Mouse (Mus musculus) left cerebral cortex, adult 18-20 months (tissue): ENCODE measurements around the gene Mmrn2. TPM values are rescaled to one million over a fixed set of nuclear protein-coding genes. Genes with fewer than 3 reads are reported as not detected.
"Not testable (repeated sequence)": the region's sequence is repeated elsewhere in the genome, so short reads cannot be mapped to it uniquely, and the experiment has no call there.

Experiments
- DNase-seq, 2 experiments: peaks; one replicate each; pipeline ENCODE4 v3.0.0; 2021 to 2022; ENCODE audit warnings: low spot score in 2 of 2, mixed read lengths in 1 of 2
- total RNA-seq, 2 experiments: library from RNA; stranded (reverse); gene quantifications; 2 replicates each; pipeline ENCODE4 v1.2.3; 2021

Gene Mmrn2
- total RNA-seq, 2 experiments from 2014 or later, result 4.0 to 4.3 TPM

- DNase-seq, result no peak
Observed at GRCm38 (mm10) chr14:34360251-34360650, 15.0 kb upstream of the Mmrn2 start.

GRCm38 (mm10) chr14:34362135-34362534 lies 13.1 kb upstream of the Mmrn2 start:
- no peak for DNase-seq

- DNase-seq, result peak; percentile 59 to 60
Observed at GRCm38 (mm10) chr14:34362726-34363445, 12.4 kb upstream of the Mmrn2 start.

GRCm38 (mm10) chr14:34363490-34364253 lies 11.6 kb upstream of the Mmrn2 start:
- DNase-seq, result peak; percentile 50 to 54

- not testable (repeated sequence) for DNase-seq
Observed at GRCm38 (mm10) chr14:34364254-34365146, 10.8 kb upstream of the Mmrn2 start.

- DNase-seq, result no peak
Observed at GRCm38 (mm10) chr14:34365147-34365507, 10.1 kb upstream of the Mmrn2 start.

GRCm38 (mm10) chr14:34370203-34370602 lies 5.1 kb upstream of the Mmrn2 start:
- DNase-seq, result no peak

GRCm38 (mm10) chr14:34370921-34371320 lies 4.3 kb upstream of the Mmrn2 start:
- DNase-seq, result no peak

- no peak for DNase-seq
Observed at GRCm38 (mm10) chr14:34371763-34372162, 3.5 kb upstream of the Mmrn2 start.

GRCm38 (mm10) chr14:34372646-34373045 lies 2.6 kb upstream of the Mmrn2 start:
- peak; percentile 52 to 68 for DNase-seq

- DNase-seq, result no peak
Observed at GRCm38 (mm10) chr14:34373581-34373980, 1.7 kb upstream of the Mmrn2 start.

GRCm38 (mm10) chr14:34374577-34374976 lies 688 bp upstream of the Mmrn2 start, which contains the start of gene Sncg:
Gene Sncg (minus strand): TSS chr14:34374789.
- DNase-seq, result no peak

GRCm38 (mm10) chr14:34375941-34376340 lies 676 bp downstream of the Mmrn2 start:
- DNase-seq, result no peak

- no peak for DNase-seq
Observed at GRCm38 (mm10) chr14:34377121-34377520, 1.9 kb downstream of the Mmrn2 start.

- DNase-seq, result no peak
Observed at GRCm38 (mm10) chr14:34378560-34379331, 3.5 kb downstream of the Mmrn2 start.

- DNase-seq, result no peak
Observed at GRCm38 (mm10) chr14:34382921-34383704, 7.8 kb downstream of the Mmrn2 start.

GRCm38 (mm10) chr14:34393295-34393694 lies 18.0 kb downstream of the Mmrn2 start:
- DNase-seq, result no peak

- DNase-seq, result no peak
Observed at GRCm38 (mm10) chr14:34397871-34398270, 22.6 kb downstream of the Mmrn2 start.

GRCm38 (mm10) chr14:34398901-34399300 lies 23.6 kb downstream of the Mmrn2 start:
- DNase-seq, result no peak

GRCm38 (mm10) chr14:34399301-34399700 lies 24.0 kb downstream of the Mmrn2 start:
- DNase-seq, result no peak
